Mouse (Mus musculus) CH12.LX (cell line): ENCODE results near the gene Prph. TPM values are rescaled to one million over a fixed set of nuclear protein-coding genes. Genes with fewer than 3 reads are reported as not detected.
A peak's percentile ranks its signal among the peaks of the same experiment; 100 is the strongest.

Source experiments
- DNase-seq: peaks from one replicate; pipeline ENCODE4 v3.0.0-alpha.2; 2013; ENCODE audit errors: extremely low read depth
- H3K27ac ChIP-seq: 2 replicates; pipeline ENCODE4 v1.5.1; 2012; ENCODE audit warnings: low read depth, mild to moderate bottlenecking, control low read depth, moderate library complexity; ENCODE audit not compliant: insufficient read depth
- H3K27me3 ChIP-seq: replicated peaks from 2 replicates; pipeline ENCODE3; 2012; ENCODE audit warnings: inconsistent platforms
- H3K36me3 ChIP-seq, 2 experiments: replicated peaks in 1 of 2; 2 replicates each; pipeline versions ENCODE3 to v1.6.1; 2012; ENCODE audit warnings: inconsistent platforms in 1 of 2, low read length in 1 of 2, mild to moderate bottlenecking in 1 of 2, mixed read lengths in 1 of 2, moderate library complexity in 1 of 2; ENCODE audit not compliant: control insufficient read depth in 1 of 2, insufficient read depth in 1 of 2
- H3K4me1 ChIP-seq, 2 experiments: 2 replicates each; pipeline ENCODE4 v1.6.1; 2012; ENCODE audit warnings: inconsistent platforms in 1 of 2, moderate library complexity in 1 of 2; ENCODE audit not compliant: insufficient read depth in 2 of 2, control insufficient read depth in 1 of 2
- H3K4me2 ChIP-seq: 2 replicates; pipeline ENCODE4 v1.6.1; 2012; ENCODE audit warnings: low read depth, mild to moderate bottlenecking, control low read depth; ENCODE audit not compliant: poor library complexity, insufficient read depth, severe bottlenecking
- H3K4me3 ChIP-seq, 3 experiments: fragments of 150-350 bp in 1 of 3; sonication (generic) in 1 of 3; replicated peaks in 1 of 3; 2 replicates each; pipeline versions ENCODE3 to v1.5.1; 2011 to 2012; ENCODE audit warnings: low read depth in 2 of 3, low read length in 2 of 3, mild to moderate bottlenecking in 2 of 3, moderate library complexity in 2 of 3, control low read depth in 1 of 3, improper control_type of control experiment in 1 of 3, inconsistent platforms in 1 of 3, mixed read lengths in 1 of 3; ENCODE audit not compliant: poor library complexity in 1 of 3
- H3K79me2 ChIP-seq: replicated peaks from 2 replicates; pipeline ENCODE4 v1.6.1; 2012; ENCODE audit warnings: mild to moderate bottlenecking, moderate library complexity; ENCODE audit not compliant: control insufficient read depth, poor library complexity, insufficient read depth, severe bottlenecking; ENCODE audit errors: extremely low read depth
- H3K9ac ChIP-seq: 2 replicates; pipeline ENCODE4 v1.6.1; 2012; ENCODE audit warnings: low read depth, mild to moderate bottlenecking, control low read depth, moderate library complexity; ENCODE audit not compliant: insufficient read depth
- H3K9me3 ChIP-seq: replicated peaks from 2 replicates; pipeline ENCODE3; 2012; ENCODE audit warnings: low read length, inconsistent platforms, mixed read lengths
- CHD1 ChIP-seq: IDR thresholded peaks from 2 replicates; pipeline ENCODE4 v1.6.1; 2012; ENCODE audit warnings: low read depth, low read length, improper control_type of control experiment, inconsistent platforms
- CHD2 ChIP-seq: IDR thresholded peaks from 2 replicates; pipeline ENCODE4 v1.6.1; 2011; ENCODE audit warnings: low read length, improper control_type of control experiment
- CTCF ChIP-seq, 2 experiments: IDR thresholded peaks in 1 of 2; conservative IDR thresholded peaks in 1 of 2; 2 replicates each; pipeline ENCODE4 v1.5.1; 2011 to 2012; ENCODE audit warnings: low read depth in 2 of 2, low read length in 2 of 2, improper control_type of control experiment in 1 of 2, inconsistent platforms in 1 of 2, mild to moderate bottlenecking in 1 of 2, moderate library complexity in 1 of 2
- ELF1 ChIP-seq: IDR thresholded peaks from 2 replicates; pipeline ENCODE4 v1.6.1; 2014; ENCODE audit warnings: low read depth, mild to moderate bottlenecking, inconsistent platforms, low read length, improper control_type of control experiment
- EP300 ChIP-seq: IDR thresholded peaks from 2 replicates; pipeline ENCODE4 v1.6.1; 2011; ENCODE audit warnings: low read length, improper control_type of control experiment
- ETS1 ChIP-seq: conservative IDR thresholded peaks from 2 replicates; pipeline ENCODE4 v1.6.1; 2012; ENCODE audit warnings: low read depth, mild to moderate bottlenecking, inconsistent platforms, low read length, improper control_type of control experiment, moderate library complexity
- GABPA ChIP-seq: IDR thresholded peaks from 2 replicates; pipeline ENCODE4 v1.6.1; 2012; ENCODE audit warnings: low read depth, low read length, improper control_type of control experiment, inconsistent platforms; ENCODE audit not compliant: insufficient replicate concordance
- JUN ChIP-seq: IDR thresholded peaks from 2 replicates; pipeline ENCODE4 v1.6.1; 2011; ENCODE audit warnings: low read depth, mild to moderate bottlenecking, low read length, improper control_type of control experiment, moderate library complexity; ENCODE audit not compliant: insufficient read depth
- KAT2A ChIP-seq: IDR thresholded peaks from 2 replicates; pipeline ENCODE4 v1.6.1; 2012; ENCODE audit warnings: low read length, improper control_type of control experiment, inconsistent platforms; ENCODE audit not compliant: insufficient replicate concordance
- MAX ChIP-seq: IDR thresholded peaks from 2 replicates; pipeline ENCODE4 v1.6.1; 2011; ENCODE audit warnings: low read length, improper control_type of control experiment
- MEF2A ChIP-seq: IDR thresholded peaks from 2 replicates; pipeline ENCODE4 v1.6.1; 2014; ENCODE audit warnings: low read depth, mild to moderate bottlenecking, inconsistent platforms, low read length, improper control_type of control experiment, borderline replicate concordance
- MXI1 ChIP-seq: IDR thresholded peaks from 2 replicates; pipeline ENCODE4 v1.6.1; 2011; ENCODE audit warnings: mild to moderate bottlenecking, low read depth, low read length, improper control_type of control experiment
- NRF1 ChIP-seq: IDR thresholded peaks from 2 replicates; pipeline ENCODE4 v1.6.1; 2014; ENCODE audit warnings: low read depth, mild to moderate bottlenecking, inconsistent platforms, low read length, improper control_type of control experiment, moderate library complexity
- PAX5 ChIP-seq: IDR thresholded peaks from 2 replicates; pipeline ENCODE4 v1.6.1; 2012; ENCODE audit warnings: low read length, inconsistent platforms, mixed read lengths
- POLR2AphosphoS2 ChIP-seq: IDR thresholded peaks from 2 replicates; pipeline ENCODE4 v1.6.1; 2011; ENCODE audit warnings: low read depth, low read length, improper control_type of control experiment
- RCOR1 ChIP-seq: conservative IDR thresholded peaks from 2 replicates; pipeline ENCODE4 v1.6.1; 2012; ENCODE audit warnings: low read depth, mild to moderate bottlenecking, inconsistent platforms, low read length, improper control_type of control experiment
- SIN3A ChIP-seq: IDR thresholded peaks from 2 replicates; pipeline ENCODE4 v1.6.1; 2012; ENCODE audit warnings: low read length, improper control_type of control experiment, inconsistent platforms
- TBP ChIP-seq: conservative IDR thresholded peaks from 2 replicates; pipeline ENCODE4 v1.6.1; 2011; ENCODE audit warnings: low read depth, low read length, improper control_type of control experiment
- TCF12 ChIP-seq: IDR thresholded peaks from 2 replicates; pipeline ENCODE4 v1.6.1; 2014; ENCODE audit warnings: low read depth, mild to moderate bottlenecking, inconsistent platforms, low read length, improper control_type of control experiment
- USF2 ChIP-seq: conservative IDR thresholded peaks from 2 replicates; pipeline ENCODE4 v1.6.1; 2011; ENCODE audit warnings: low read depth, low read length, improper control_type of control experiment
- ZC3H11A ChIP-seq: IDR thresholded peaks from 2 replicates; pipeline ENCODE4 v1.6.1; 2012; ENCODE audit warnings: low read depth, mild to moderate bottlenecking, inconsistent platforms, low read length, improper control_type of control experiment
- ZKSCAN1 ChIP-seq: IDR thresholded peaks from 2 replicates; pipeline ENCODE4 v1.6.1; 2012; ENCODE audit warnings: low read depth, inconsistent platforms, low read length, improper control_type of control experiment, borderline replicate concordance
- ZMIZ1 ChIP-seq: IDR thresholded peaks from 2 replicates; pipeline ENCODE4 v1.6.1; 2012; ENCODE audit warnings: low read depth, mild to moderate bottlenecking, inconsistent platforms, low read length, improper control_type of control experiment
- ZNF384 ChIP-seq: IDR thresholded peaks from 2 replicates; pipeline ENCODE4 v1.6.1; 2012; ENCODE audit warnings: low read depth, low read length, improper control_type of control experiment, inconsistent platforms
- dilution Hi-C: fragments of 300-500 bp; cut with MboI; formaldehyde crosslinking; loops from 2 replicates; pipeline ENCODE4 v1.14.3; 2020; ENCODE audit warnings: low sequenced_read_pairs; ENCODE audit not compliant: extremely low pct_unique_long_range_greater_than_20kb, extremely low pct_ligation_motif_present
- in situ Hi-C: fragments of 300-500 bp; cut with MboI; formaldehyde crosslinking; loops from 3 replicates; pipeline ENCODE4 v1.14.3; 2019; ENCODE audit warnings: low sequenced_read_pairs, low pct_ligation_motif_present, low pct_unique_long_range_greater_than_20kb, mixed read lengths
- polyA plus RNA-seq: library from polyadenylated mRNA; unstranded; fragments of >175 nt; gene quantifications from 2 replicates; pipeline ENCODE4 v1.2.1, GENCODE M21; 2012; ENCODE audit warnings: low read depth; ENCODE audit not compliant: insufficient read length
- total RNA-seq, 2 experiments: library from RNA; depleted of rRNA; stranded (reverse); fragments of 300-350 nt in 1 of 2; fragments of >200 nt in 1 of 2; gene quantifications; 2 replicates each; pipeline ENCODE4 v1.2.3; 2012 to 2014

Gene Prph
- total and polyA plus RNA-seq, 3 experiments: 0.12 TPM; not detected in 2

DNA sequence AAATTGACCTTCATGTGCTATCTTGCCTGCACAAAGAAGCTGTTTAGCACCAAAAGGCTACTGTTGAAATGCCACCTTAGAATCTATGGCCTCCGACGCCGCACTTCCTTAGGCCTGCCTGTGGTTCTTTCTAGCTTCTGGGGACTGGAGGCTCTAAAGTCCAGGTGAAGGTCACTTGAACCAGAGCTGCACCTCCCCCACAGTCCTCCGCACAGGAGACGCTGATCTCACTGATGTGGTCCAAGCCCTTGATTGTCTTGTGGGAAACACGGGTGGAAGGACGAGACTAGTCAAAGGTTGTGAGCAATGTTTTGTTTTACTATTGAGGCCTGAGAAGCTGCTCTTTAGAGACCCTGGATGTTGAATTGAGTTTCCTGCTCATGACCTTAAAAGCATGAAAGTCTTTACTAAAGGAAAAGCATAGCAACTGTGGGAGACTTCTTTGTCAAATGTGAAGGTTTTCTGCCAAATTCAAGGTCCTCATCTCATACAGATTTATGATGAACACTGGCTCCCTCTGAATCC is 22.2 kb upstream of the Prph start:
- Histone ChIP-seq H3K36me3 (peaks cover 29 to 40% of the 10 kb centered on the region in 2 experiments), H3K4me2 (peak overlapping the region; percentile 80), H3K27me3 (no peaks in the 10 kb centered on the region), H3K4me3 (peak overlapping the region; percentile 52 to 91 (median 58)), H3K27ac (no peak overlapping the region; the same call in 1 of the 2 replicates), H3K4me1 (peaks cover 4 to 32% of the 10 kb centered on the region in 2 experiments; a peak in 3 of 4 replicates), H3K9ac (peak overlapping the region; percentile 78), H3K9me3 (no peaks in the 10 kb centered on the region), H3K79me2 (peaks cover 33% of the 10 kb centered on the region)
- no peak for DNase-seq
- in situ Hi-C loops: no loop called here
- TF ChIP-seq NRF1 (no peak), CHD1 (peak; percentile 35; the same call in 1 of the 2 replicates), KAT2A (no peak)
- dilution Hi-C loops: no loop called here

DNA sequence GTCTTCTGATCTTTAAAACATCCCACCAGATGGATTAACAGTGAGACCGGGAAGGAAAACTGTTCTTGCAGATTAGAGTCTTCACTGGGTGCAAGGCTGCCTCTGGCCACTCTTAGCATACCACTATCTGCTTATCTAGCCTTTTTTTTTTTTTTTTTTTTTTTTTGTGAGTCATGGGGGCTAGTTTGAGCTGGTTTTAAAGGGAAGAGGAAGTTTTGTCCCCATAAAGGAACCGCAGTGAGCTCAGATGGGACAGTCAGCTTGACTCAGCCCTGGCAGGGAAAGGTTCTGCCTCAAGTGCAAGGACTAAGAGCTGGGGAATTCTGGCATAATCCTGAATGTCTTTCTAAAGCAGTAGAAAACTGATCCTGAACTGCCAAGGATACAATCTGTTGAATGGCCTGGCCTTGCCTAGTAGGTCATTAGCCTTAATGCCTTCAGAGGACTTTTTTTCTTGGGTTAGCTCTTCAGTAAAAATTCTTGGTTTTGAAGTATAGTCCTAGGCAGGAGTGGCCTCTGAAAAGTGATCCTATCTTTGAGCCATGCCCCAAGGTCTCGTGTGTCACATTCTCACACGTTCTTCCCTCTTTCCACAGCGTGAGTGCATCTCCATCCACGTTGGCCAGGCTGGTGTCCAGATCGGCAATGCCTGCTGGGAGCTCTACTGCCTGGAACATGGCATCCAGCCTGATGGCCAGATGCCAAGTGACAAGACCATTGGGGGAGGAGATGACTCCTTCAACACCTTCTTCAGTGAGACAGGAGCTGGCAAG is 21.3 kb upstream of the Prph start:
- Histone ChIP-seq H3K4me3 (peak overlapping the region in 1 of 3 experiments; percentile 58), H3K79me2 (peaks cover 33% of the 10 kb centered on the region), H3K4me1 (peaks cover 4 to 29% of the 10 kb centered on the region in 2 experiments; a peak in 3 of 4 replicates), H3K4me2 (peak overlapping the region; percentile 80; the same call in 1 of the 2 replicates), H3K9ac (peak overlapping the region; percentile 40; the same call in 1 of the 2 replicates), H3K27me3 (no peaks in the 10 kb centered on the region), H3K36me3 (peaks cover 36 to 47% of the 10 kb centered on the region in 2 experiments), H3K27ac (no peak overlapping the region), H3K9me3 (no peaks in the 10 kb centered on the region)
- in situ Hi-C loops: no loop called here
- TF ChIP-seq ETS1: peak; percentile 15; the same call in 1 of the 2 replicates
- no peak for TF ChIP-seq PAX5
- peak; percentile 94 for TF ChIP-seq ZNF384
- no peak for TF ChIP-seq EP300
- peak; percentile 45; the same call in 1 of the 2 replicates for TF ChIP-seq SIN3A
- dilution Hi-C loops: no loop called here
- no peak for DNase-seq

DNA sequence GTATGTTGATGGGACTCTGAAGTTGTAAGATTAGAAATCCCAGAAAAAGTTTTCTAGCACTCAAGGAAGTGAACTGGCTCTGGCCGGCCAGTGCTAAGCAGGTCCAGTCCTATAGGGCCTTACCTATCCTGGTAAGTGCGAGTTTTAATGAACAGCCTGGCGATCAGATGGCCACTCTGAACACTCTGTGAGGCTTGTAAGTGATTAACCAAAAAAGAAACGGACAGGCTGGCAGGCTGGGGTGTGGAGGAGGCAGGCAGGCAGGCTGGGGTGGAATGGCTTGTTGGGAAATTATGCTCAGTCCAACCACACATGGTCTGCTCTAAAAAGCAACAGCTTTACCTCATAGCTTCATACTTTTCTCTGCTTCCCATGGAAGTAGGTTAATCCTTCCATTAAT is 19.5 kb upstream of the Prph start:
- Histone ChIP-seq H3K4me1 (peaks cover 4 to 29% of the 10 kb centered on the region in 2 experiments; a peak in 3 of 4 replicates), H3K36me3 (peaks cover 39 to 62% of the 10 kb centered on the region in 2 experiments)
- in situ Hi-C loops: no loop called here
- TF ChIP-seq ELF1 (no peak), ETS1 (no peak), GABPA (no peak), USF2 (no peak), CHD2 (no peak), MXI1 (no peak), MEF2A (no peak), NRF1 (no peak), POLR2AphosphoS2 (no peak), ZC3H11A (no peak), RCOR1 (no peak), ZKSCAN1 (no peak), JUN (no peak), MAX (no peak), ZMIZ1 (no peak), TBP (no peak), TCF12 (no peak), CTCF (conservative IDR thresholded peaks at IDR 0.05 in 1 of 2, IDR thresholded peaks at IDR 0.05 in 1 of 2; ENCODE audit: low read depth in 2 of 2, low read length in 2 of 2) (no peak)

More for the DNA sequence above, 19.5 kb upstream of the Prph start:
- H3K4me3 ChIP-seq: no peak overlapping the region
- no peaks in the 10 kb centered on the region for H3K27me3 ChIP-seq
- dilution Hi-C loops: no loop called here
- H3K9me3 ChIP-seq: no peaks in the 10 kb centered on the region
- DNase-seq: no peak
- H3K4me2 ChIP-seq: no peak overlapping the region
- H3K9ac ChIP-seq: no peak overlapping the region
- no peak overlapping the region for H3K27ac ChIP-seq
- H3K79me2 ChIP-seq: peaks cover 33% of the 10 kb centered on the region
